Mouse (Mus musculus) layer of hippocampus, adult 8-10 months (tissue): ENCODE data around the gene Sec24c. TPM values are rescaled to one million over a fixed set of nuclear protein-coding genes. Genes with fewer than 3 reads are reported as not detected.

Experiments used
- DNase-seq, 2 experiments: peaks; one replicate each; pipeline ENCODE4 v3.0.0; 2022; ENCODE audit warnings: low spot score in 2 of 2
- microRNA-seq, 2 experiments: library from miRNA; unstranded; fragments of <30 nt; microRNA quantifications; one replicate each; pipeline ENCODE4 v1.2.0; 2022
- total RNA-seq, 4 experiments: library from RNA; stranded (reverse); gene quantifications; 2 replicates each; pipeline ENCODE4 v1.2.4; 2022

The Sec24c gene
- total RNA-seq, 4 experiments from 2014 or later: 107 to 130 (median 112) TPM

- DNase-seq: no peak
Measured at GRCm38 (mm10) chr14:20733041-20733951, 59.2 kb downstream of the Sec24c start.

GRCm38 (mm10) chr14:20733952-20734774 is 60.1 kb downstream of the Sec24c start, which contains the start of gene Ndst2:
Gene Ndst2 (minus strand): TSS chr14:20734562.
- DNase-seq: peak; percentile 66 to 79

GRCm38 (mm10) chr14:20735052-20735451 is 60.9 kb downstream of the Sec24c start:
- DNase-seq: no peak

- no peak for DNase-seq
Measured at GRCm38 (mm10) chr14:20735892-20736390, 61.8 kb downstream of the Sec24c start.

- DNase-seq: no peak
Measured at GRCm38 (mm10) chr14:20737306-20737705, 63.2 kb downstream of the Sec24c start.

- DNase-seq: no peak
Measured at GRCm38 (mm10) chr14:20738511-20738910, 64.4 kb downstream of the Sec24c start.

GRCm38 (mm10) chr14:20741301-20741700 is 67.2 kb downstream of the Sec24c start:
- no peak for DNase-seq

- DNase-seq: no peak
Measured at GRCm38 (mm10) chr14:20743614-20744013, 69.5 kb downstream of the Sec24c start.

Small RNA genes within 50 kb of the gene (microRNA-seq; reads per million reads assigned to microRNA genes)
- gene Mir6946: 0.25 to 0.96 reads per million in 2 experiments

Other genes starting within 250 kb of the Sec24c start
- 1 to 10 TPM in 3 of 4 experiments, under 1 TPM in 1; 0.93 to 2.9 (median 2.3) TPM for gene Cfap70, start 222.1 kb upstream of the Sec24c start, total RNA-seq
- gene Anxa7, start 194.2 kb upstream of the Sec24c start, total RNA-seq: 10 to 100 TPM; 84.3 to 86.7 (median 85.4) TPM
- 1 to 10 TPM in 1 of 4 experiments, under 1 TPM in 3; 0.71 to 1.3 (median 0.96) TPM for gene Mss51, start 177.4 kb upstream of the Sec24c start, total RNA-seq
- 100 to 1,000 TPM; 256 to 309 (median 290) TPM for gene Ppp3cb, start 127.7 kb upstream of the Sec24c start, total RNA-seq
- 10 to 100 TPM; 53.4 to 67.8 (median 59.7) TPM for gene Usp54, start 33.2 kb upstream of the Sec24c start, total RNA-seq
- 1 to 10 TPM in 2 of 4 experiments, not detected in 2; 1.0 to 1.1 TPM for gene Myoz1, start 17.8 kb upstream of the Sec24c start, total RNA-seq
- under 1 TPM; 0.19 to 0.54 (median 0.27) TPM for gene Synpo2l, start 6.0 kb upstream of the Sec24c start, total RNA-seq
- gene Fut11, start 20.7 kb downstream of the Sec24c start, total RNA-seq: 10 to 100 TPM; 14.6 to 15.8 (median 15.0) TPM
- 10 to 100 TPM; 47.7 to 53.5 (median 51.3) TPM for gene Chchd1, start 28.7 kb downstream of the Sec24c start, total RNA-seq
- 100 to 1,000 TPM; 170 to 210 (median 191) TPM for gene Zswim8, start 33.2 kb downstream of the Sec24c start, total RNA-seq
- gene Ndst2, start 60.3 kb downstream of the Sec24c start, total RNA-seq: 10 to 100 TPM; 16.6 to 24.3 (median 18.3) TPM
- 100 to 1,000 TPM; 247 to 278 (median 262) TPM for gene Camk2g, start 119.8 kb downstream of the Sec24c start, total RNA-seq
- gene Plau, start 162.4 kb downstream of the Sec24c start, total RNA-seq: 10 to 100 TPM in 2 of 4 experiments, 1 to 10 TPM in 2; 4.1 to 26.9 (median 12.8) TPM